Mouse (Mus musculus): ENCODE measurements around the gene Magix.
"Not testable (repeated sequence)": the region's sequence is repeated elsewhere in the genome, so short reads cannot be mapped to it uniquely, and the experiment has no call there.

The Magix gene

DNA sequence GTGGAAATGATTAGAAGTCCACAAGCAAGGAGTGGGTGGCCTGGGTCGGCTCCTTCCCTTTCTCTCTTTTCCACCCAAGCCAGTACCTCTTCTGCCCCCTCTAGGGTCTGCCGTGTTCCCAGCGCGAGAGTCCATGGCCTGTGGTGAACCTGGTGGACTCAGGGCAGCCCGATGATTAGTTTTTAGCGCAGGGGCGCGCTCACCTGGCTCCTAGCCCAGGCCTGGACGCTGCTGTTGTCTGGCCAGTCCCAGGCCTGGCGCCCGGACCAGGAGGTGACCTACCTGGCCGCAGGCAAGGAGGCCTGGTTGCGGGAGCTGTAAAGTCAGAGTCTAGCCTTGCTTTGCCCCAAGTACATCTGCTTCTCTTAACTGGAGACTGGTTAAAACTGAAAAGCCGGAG lies at the start of gene Magix:
Magix (minus strand) TSS at position 388 of the 400 bp plus-strand sequence.
- DNase-seq (ENCODE audit: extremely low read depth, low read depth, low spot score): no peak

DNA sequence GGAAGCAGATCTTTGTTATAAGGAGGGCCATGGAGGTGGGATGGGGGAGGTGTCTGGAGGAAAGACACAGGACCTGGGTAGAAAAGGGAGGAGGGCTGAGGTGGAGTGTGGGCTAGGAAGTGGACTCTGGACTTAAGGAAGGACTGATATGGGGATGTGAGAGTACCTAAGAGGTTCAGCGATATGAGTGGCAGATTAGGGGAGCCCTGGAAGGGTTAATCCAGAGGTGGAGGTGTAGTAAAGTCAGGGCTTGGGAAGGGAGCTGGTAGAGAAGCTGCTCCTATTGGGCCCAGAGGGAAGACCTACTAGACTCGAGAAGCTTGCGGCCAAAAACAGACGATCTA lies 47.8 kb upstream of the Magix start:
- DNase-seq (ENCODE audit: extremely low read depth, low read depth, low spot score): no peak

DNA sequence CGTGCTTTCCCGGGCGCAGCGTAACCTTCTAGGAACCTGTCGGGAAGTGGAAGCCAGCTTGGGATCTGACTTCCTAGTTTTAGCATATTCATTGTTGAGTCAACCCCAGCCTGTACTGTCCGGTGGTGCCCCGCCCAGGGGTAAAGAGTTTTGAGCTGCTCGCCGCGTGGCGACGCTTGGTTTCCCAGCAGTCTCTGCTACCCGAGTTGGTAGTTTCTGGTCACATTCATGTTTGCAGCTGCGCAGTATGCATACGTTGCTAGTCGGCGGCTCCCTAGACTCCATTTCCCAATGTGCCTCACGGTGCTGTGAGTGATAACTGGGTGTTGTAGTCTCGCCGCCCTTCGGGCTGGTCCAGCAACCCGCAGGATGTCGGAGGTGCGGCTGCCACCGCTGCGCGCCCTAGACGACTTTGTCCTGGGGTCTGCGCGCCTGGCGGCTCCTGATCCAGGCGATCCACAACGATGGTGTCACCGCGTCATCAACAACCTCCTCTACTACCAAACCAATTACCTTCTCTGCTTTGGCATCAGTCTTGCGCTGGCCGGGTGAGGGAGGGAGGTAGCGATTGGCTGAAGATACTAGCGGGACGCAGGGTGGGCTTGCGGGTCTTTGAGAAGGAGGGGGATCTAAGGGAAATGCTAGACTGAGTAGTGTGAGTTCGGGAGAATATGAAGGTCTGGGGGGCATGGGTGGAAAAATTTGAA lies 47.3 kb upstream of the Magix start, which contains the start of gene Praf2:
Praf2 (plus strand) TSS at position 225 of the 707 bp plus-strand sequence.
- no peak for DNase-seq (ENCODE audit: extremely low read depth, low read depth, low spot score)

DNA sequence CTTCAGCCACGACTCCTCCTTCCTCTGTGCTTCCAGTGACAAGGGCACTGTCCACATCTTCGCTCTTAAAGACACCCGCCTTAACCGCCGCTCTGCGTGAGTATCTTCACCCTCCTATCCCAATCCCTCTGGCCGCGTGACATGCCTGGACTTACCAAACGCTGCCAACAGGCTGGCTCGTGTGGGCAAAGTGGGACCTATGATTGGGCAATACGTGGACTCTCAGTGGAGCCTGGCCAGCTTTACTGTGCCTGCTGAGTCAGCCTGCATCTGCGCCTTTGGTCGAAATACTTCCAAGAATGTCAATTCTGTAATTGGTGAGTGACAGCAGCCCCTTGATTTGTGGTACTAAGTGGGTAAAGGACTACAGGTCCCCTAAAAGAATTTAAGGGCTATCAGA lies 46.1 kb upstream of the Magix start:
- no peak for DNase-seq (ENCODE audit: extremely low read depth, low read depth, low spot score)

DNA sequence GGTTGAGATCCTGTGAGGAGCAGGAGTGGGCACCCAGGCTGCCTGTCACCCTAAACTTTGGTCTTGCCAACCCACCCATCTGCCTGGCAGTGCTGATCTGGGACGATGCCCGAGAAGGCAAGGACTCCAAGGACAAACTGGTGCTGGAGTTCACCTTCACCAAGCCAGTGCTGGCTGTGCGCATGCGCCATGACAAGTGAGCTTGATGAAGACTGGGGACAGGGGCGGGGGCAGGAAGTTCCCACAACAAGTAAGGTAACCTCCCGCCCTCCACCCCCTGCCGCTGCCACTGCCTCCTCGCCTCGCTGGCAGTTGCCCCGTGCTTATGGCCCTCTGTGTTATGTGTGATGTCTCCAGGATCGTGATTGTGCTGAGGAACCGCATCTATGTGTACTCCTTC lies 44.8 kb upstream of the Magix start:
- DNase-seq (ENCODE audit: extremely low read depth, low read depth, low spot score): no peak

DNA sequence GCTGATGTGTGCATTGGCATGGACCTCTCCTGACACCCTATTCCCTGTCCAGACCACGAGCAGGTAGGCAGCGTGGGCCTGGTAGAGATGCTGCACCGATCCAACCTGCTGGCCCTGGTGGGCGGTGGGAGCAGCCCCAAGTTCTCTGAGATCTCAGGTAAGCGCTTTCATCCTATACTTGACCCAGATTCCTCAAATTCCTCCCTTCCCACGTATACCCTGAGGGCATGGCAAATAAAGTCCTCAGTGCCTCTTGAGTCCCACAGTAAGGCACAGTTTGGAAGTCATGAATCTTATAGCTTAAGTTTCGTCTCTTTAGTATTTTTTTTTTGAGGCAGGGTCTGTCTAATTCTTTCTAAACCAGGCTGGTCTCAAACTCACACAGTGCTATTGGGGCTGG lies 43.1 kb upstream of the Magix start:
- no peak for DNase-seq (ENCODE audit: extremely low read depth, low read depth, low spot score)

DNA sequence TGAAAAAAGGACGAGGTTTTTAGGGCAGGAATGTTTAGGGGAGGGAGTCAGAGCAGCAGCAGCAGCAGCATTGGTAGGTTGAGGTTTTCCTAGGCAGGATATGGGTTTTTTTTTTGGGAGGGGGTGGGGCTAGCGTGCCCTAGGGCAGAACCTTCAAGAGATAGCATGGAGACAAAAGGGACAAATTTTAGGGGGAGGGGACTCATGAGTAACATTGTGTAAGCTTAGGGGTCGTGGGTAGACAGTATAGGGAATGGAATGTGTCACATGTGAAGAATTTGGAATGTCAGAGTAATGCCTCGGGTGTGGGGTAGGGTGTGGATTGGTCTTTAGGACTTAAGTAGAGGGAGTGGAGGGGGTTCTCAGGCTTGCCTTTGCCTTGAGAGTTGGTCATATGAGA lies 41.6 kb upstream of the Magix start:
- no peak for DNase-seq (ENCODE audit: extremely low read depth, low read depth, low spot score)

DNA sequence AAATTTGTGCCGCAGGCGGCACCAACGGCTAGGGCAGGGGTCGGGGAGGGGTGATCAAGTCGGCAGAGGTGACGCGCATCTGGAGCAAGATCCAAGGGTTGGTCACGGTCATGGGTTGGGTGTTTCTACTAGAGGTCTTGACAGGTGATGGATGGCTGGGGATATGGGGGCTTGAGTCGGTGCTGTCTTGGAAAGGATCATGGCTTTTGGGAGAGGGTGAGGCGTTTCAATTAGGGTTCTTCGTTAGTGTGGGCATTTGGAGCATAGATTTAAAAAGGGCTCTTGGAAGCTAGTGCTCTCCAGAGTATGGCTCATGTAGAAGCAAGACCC lies 41.2 kb upstream of the Magix start:
- DNase-seq (ENCODE audit: extremely low read depth, low read depth, low spot score): no peak

DNA sequence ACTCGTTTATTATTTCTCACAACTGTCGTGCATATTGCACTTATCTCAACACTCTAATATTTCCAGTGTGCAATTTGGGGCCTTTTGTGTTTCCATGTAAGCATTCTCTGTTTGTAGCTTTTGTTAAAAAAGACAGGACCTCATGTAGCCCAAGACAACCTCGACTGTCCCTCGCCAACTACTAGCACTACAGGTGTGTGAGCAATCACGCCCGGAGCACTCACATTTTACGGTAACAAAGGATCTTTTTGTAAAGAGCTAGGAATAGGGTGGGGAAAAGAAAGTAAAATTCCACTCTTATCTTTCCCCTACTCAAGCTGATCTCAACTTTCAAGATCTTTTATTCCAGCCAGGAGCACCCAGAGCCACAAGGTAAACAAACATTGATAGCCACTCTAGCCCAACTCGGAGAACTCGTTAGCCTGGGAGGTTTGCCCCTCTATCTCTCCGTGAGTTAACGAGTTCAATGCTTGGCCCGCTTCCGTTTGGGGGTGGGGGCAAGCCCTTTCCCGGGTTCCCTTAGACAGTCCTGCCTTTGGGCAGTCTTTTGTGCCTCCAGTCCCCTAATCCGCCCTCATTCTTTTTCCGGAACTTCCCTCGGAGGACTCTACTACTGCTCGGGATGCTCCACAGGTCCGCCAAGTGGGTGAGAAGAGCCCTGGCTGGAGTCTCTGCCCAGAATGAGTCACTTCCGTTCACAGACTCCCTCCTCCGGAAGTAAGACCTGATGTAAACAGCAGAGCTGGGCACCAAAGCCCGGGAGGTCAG lies 40.6 kb upstream of the Magix start, which contains the start of gene Gm45208:
Gm45208 (plus strand) TSS at position 732 of the 768 bp plus-strand sequence.
- no peak for DNase-seq (ENCODE audit: extremely low read depth, low read depth, low spot score)

DNA sequence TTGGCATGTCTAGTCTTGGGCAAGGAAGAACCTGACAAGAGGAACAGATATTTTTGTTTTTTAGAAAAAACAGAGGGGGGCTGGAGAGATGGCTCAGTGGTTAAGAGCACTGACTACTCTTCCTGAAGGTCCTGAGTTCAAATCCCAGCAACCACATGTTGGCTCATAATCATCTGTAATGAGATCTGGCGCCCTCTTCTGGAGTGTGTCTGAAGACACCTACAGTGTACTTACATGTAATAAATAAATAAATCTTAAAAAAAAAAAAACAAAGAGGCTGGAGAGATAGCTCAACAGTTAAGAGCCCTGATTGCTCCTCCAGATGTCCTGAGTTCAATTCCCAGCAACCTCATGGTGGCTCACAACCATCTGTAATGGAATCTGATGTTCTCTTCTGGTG lies 35.0 kb upstream of the Magix start:
- not testable (repeated sequence) for DNase-seq (ENCODE audit: extremely low read depth, low read depth, low spot score)

DNA sequence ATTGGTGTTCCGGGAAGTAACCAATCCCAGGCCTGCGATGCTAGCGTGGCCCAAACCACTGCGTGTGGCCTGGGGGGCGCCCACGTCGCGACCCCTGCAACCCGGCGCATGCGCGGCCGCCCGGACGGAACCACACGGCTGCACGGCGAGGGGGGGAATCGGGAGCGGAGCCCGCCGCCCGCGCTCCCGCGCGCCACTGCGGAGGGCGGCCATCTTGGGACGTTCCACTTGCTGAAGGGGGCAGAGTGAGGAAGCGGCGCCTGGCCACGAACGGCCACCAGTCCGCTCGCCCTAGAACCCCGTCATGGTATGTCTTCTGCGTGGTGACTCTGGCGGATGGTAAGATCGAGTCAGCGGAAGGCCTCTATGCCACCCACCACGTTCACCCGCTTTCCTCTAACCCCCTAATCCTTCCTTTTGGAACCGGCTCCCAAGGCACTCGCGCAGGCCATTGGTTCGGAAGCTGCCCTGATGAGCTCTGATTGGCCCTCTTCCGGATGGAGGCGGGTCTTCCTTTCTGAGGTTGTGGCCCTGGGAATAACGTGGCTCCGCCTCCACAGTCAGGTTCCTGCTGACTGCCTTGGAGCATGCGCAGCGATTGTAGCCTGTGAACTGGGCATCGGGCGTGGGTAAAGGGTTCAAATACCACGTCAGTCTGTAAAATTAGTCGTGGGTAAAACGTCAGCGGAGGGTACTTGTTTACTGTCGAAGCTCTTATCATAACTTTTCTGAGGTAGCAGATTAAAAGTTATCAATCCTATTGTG lies 33.3 kb upstream of the Magix start, which contains the start of gene Wdr45:
Wdr45 (plus strand) TSS at position 199 of the 765 bp plus-strand sequence.
- peak; percentile 36 for DNase-seq (ENCODE audit: extremely low read depth, low read depth, low spot score)

DNA sequence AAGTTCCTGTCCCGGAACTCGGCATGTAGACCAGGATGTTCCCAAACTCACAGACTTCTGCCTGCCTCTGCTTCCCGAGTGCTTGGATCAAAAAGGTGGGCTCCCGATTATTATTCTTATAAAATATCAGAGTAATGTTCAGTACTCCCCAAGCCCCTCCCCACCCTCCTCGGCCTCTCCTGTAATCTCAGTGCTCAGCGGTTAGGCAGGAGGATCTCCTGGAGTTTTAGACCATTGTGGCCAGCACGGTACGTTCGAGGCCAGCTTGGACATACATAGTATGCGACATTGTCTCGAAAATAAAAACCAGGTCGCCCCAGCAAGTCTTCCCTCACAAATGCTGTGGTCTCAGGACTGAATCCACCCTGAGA lies 32.7 kb upstream of the Magix start:
- not testable (repeated sequence) for DNase-seq (ENCODE audit: extremely low read depth, low read depth, low spot score)

DNA sequence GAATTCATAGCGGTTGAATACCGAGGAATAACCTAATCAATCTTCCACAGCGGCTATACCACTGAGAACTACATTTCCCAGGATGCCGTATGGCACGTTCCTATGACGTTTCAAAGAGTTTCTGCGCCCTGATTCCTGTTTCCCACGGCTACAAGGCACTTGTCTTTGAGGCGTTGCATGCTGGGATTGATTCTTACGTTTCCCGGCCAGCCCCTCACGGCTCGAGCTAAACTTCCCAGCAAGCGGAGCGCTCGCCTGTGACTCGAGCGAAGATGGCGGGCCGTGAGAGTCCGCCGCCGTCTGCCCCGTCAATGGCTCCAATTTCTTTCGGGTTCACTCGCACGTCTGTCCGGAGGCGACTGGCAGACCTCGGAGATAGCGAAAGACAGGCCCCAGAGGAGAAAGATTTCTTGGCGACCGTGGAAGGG lies 15.9 kb upstream of the Magix start, which contains the start of gene Gpkow:
Gpkow (plus strand) TSS at position 178 of the 428 bp plus-strand sequence.
- peak; percentile 58 for DNase-seq (ENCODE audit: extremely low read depth, low read depth, low spot score)

DNA sequence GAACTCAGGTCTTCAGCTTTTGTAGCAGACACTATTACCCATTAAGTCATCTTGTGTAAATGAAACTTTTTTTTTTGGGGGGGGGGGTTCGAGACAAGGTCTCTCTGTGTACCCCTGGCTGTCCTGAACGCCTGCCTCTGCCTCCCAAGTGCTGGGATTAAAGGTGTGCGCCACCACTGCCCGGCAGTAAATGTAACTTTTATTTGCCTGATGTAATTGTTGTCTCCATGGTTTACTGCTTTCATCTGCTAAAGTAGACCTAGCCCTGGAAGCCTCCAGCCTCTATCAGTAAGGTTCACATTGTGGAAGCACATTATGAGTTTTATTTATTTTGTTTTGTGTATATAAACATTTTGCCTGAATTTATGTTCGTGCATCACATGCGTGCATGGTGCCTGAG lies 15.5 kb upstream of the Magix start:
- no peak for DNase-seq (ENCODE audit: extremely low read depth, low read depth, low spot score)

DNA sequence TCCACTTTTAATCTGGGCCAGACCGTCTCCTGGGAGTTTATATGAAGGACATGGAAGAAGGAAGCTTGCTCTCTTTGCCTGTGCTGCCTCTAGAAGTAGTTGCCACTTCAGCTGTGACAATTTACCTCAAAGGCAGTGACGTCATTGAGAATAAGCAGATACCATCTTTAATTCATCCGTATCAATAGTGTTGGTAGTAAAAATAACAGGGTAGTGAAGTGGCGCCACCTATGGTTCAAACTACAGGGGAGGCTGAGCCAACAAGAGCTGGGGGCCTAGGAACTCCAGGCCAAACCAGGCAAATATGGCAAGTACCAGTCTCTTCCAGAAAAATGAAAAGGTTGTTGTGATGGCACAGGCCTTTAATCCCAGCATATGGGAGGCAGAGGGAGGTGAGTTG lies 11.8 kb upstream of the Magix start:
- no peak for DNase-seq (ENCODE audit: extremely low read depth, low read depth, low spot score)

DNA sequence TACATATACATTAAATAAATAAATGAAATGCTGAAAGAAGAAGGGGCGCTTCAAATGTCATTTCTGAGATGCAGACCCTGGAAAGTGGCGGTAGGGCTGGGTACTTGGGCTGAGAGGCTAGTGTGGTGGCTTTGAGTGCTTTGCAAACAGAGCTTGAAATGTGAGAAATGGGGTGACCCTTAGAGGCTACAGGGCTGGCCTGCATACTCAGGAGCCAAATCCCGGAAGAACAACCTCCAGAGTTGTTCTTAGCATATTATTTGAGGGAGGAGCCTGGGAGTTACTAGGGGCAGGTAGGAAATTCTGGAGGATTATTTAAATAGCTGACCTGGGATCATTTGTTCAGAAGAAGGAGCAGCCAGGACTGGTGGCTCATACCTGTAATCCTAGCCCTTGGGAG lies 9.4 kb upstream of the Magix start:
- DNase-seq (ENCODE audit: extremely low read depth, low read depth, low spot score): no peak

DNA sequence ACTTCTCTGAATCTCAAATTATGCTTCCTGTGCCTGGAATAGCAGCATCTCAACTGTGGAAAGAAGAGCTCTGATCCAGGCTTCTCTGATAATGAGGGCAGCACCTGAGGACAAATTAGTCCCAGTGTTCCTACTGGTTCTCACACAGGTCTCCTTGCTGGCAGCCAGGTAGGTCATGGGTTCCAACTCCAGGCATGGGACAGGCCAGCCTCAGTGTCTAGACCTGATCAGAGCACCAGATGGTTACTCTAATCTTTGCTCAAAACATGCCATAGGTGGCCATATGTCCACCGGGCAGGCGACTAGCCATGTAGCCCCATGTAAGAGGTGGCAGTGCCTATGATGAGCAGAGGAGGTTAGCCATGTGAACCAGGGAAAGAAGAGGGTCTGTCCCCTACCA lies 7.3 kb upstream of the Magix start:
- DNase-seq (ENCODE audit: extremely low read depth, low read depth, low spot score): no peak

DNA sequence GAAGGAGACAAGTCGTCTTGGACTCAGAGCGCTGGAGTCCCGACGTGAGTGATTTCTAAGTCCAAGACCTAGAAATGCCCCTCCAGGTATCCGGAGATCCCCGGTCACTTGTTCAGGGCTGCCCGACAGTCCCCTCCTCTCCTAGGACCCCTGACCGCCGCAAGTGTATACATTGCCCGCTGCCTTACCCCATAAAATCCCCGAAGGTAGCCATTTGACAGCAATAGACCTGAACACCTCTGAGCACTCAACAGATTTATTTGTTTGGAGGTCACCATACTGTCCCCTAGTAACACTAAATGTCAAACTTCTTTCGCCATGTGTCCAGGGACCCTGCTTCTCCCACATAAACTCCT lies 1.0 kb downstream of the Magix start:
- no peak for DNase-seq (ENCODE audit: extremely low read depth, low read depth, low spot score)

DNA sequence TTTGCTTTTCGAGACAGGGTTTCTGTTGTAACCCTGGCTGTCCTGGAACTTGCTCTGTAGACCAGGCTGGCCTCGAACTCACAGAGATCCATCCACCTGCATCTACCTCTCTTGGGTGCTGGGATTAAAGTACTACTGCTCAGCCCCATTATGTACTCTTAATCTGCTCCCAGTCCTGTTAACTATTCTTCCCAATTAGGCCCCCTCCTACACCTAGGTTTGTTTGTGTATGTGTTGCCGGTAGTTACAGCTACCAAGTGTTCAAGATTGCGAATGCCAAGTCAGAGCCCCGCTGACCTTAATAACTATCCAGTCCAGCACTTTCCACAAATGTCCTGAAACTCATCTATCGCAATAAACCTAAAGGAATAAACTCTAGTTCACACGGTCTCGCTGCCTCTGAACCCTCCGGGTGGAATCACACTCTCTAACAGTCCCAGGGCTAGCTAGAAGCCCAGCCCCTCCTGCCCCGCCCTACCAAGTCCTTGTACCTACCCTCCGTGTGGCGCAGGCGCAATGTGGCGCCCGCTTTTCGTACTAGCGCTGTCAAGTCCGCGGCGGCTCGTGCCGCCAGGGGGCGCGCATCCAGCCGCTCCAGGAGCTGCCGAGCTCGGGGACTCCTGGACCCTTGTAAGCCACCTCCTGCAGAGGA lies 1.5 kb downstream of the Magix start:
- no peak for DNase-seq (ENCODE audit: extremely low read depth, low read depth, low spot score)

DNA sequence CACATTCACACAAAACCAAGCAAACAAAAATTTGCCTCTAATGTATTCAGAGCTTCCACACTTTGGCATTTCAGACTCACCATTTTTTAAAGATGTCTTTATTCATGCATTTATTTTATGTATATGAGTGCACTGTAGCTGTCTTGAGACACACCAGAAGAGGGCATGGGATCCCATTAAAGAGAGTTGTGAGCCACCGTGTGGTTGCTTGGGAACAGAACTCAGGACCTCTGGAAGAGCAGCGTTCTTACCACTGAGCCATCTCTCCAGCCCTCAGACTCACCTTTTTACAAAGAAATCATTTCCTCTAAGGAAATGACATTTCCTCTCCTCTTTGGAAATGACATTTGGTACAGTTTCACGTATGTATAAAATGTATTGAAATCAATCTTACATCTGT lies 2.1 kb downstream of the Magix start:
- no peak for DNase-seq (ENCODE audit: extremely low read depth, low read depth, low spot score)

DNA sequence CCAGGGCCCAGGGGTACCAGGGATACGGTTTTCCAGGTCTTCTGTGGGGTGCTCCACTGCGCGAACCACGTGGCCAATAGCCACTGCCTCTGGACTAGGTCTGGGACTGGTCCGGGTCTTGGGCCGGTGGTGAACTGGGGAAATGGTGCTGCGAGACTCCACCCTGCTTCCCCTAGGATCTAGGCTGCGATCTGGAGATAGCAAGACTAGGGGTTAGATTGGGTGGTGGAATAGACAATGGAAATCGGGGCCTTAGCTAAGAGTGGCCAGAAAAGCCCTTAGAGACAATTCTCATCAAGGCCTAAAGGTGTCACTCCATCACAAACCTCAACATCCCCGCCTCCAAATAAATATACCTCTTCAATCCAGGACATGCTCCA lies 6.1 kb downstream of the Magix start:
- DNase-seq (ENCODE audit: extremely low read depth, low read depth, low spot score): no peak

Data from fat pad, adult 2 months (tissue).